Mouse (Mus musculus): Measurements from ENCODE around the gene Dnal1. TPM values are rescaled to one million over a fixed set of nuclear protein-coding genes. Genes with fewer than 3 reads are reported as not detected.
"Not testable (repeated sequence)": the region's sequence is repeated elsewhere in the genome, so short reads cannot be mapped to it uniquely, and the experiment has no call there.

Dnal1 gene
- polyA plus RNA-seq, 1 experiment: 0.44 TPM

DNA sequence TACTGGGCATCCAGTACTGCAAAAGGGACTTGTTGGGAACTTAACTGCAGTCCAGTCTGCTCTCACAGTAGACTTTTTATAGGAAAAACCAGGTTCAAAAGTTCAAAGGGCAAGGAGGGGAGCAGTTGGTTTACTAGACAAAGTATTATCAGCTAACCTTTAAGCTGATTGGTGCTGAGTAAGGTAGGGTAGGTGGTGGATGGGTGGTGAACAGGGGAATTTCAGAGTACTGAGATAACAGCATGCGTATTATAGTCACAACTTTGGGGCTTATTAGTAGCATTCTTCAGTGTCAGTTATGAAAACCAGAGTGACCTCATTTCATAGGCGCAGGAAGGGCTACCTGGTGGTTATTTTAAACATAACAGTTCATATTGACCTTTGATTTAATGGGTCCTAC is 14.6 kb upstream of the Dnal1 start:
- Histone ChIP-seq H3K36me3 (replicated peaks; ENCODE audit: low read length) (no peaks in the 10 kb centered on the region), H3K9me3 (peaks cover 18% of the 10 kb centered on the region), H3K4me3 (replicated peaks) (no peak overlapping the region), H3K4me1 (peaks cover 8% of the 10 kb centered on the region), H3K27me3 (replicated peaks) (peaks cover 14% of the 10 kb centered on the region)
- no peak for TF ChIP-seq GATA1 (IDR thresholded peaks at IDR 0.05; ENCODE audit: borderline replicate concordance, low read length)
- no peak for TF ChIP-seq FLI1 (IDR thresholded peaks at IDR 0.05; ENCODE audit: low read length)

DNA sequence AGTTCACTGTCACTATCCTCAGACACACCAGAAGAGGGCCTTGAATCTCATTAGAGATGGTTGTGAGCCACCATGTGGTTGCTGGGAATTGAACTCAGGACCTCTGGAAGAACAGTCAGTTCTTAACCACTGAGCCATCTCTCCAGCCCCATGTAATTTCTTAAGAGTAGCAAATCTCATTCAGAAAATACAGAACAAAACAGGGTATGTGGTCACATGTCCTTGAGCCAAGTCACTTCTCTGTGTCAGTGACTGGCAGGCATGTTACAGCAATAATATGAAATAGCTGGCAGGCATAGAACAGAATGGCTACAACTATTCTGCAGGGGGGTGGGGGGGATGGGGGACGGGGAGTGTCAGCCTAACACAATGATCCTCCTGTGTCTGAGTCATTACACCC is 14.1 kb upstream of the Dnal1 start:
- Histone ChIP-seq H3K9me3 (peaks cover 18% of the 10 kb centered on the region), H3K4me1 (peaks cover 8% of the 10 kb centered on the region), H3K27me3 (replicated peaks) (peaks cover 14% of the 10 kb centered on the region), H3K36me3 (replicated peaks; ENCODE audit: low read length) (no peaks in the 10 kb centered on the region), H3K4me3 (replicated peaks) (no peak overlapping the region)
- TF ChIP-seq FLI1 (IDR thresholded peaks at IDR 0.05; ENCODE audit: low read length): no peak
- TF ChIP-seq GATA1 (IDR thresholded peaks at IDR 0.05; ENCODE audit: borderline replicate concordance, low read length): no peak

DNA sequence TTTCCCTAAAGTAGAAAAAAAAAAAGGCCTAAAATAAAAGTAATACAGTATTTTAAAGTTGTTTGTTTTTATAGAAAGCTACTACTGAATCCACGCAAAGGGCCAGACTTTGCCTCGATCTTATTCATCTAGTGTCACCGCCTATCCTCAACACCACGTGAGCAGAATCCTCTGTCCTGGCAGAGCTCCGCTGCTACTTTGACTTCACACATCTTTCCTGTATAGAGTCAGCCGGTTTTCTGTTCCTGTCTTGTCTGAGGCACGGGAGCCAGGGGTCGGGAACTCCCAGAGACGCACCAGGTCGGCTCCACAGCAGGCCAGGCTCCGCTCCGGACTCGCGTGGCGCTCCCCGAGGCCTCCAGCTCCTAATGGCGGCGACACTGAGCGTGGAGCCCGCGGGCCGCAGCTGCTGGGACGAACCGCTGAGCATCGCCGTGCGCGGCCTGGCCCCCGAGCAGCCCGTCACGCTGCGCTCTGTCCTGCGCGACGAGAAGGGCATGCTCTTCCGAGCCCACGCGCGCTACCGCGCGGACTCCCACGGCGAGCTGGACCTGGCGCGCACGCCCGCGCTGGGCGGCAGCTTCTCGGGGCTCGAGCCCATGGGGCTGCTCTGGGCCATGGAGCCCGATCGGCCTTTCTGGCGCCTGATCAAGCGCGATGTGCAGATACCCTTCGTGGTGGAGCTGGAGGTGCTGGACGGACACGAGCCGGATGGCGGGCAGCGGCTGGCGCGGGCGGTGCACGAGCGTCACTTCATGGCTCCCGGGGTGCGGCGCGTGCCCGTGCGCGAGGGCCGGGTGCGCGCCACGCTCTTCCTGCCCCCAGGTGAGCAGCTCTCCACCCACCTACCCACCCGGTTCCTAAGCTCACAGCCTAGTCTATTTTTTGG is 13.3 kb upstream of the Dnal1 start, which contains the start of gene Acot6:
TSS of gene Acot6 (plus strand) at position 51 of the 889 bp plus-strand sequence.
- peaks cover 14% of the 10 kb centered on the region for H3K4me1 ChIP-seq
- H3K27me3 ChIP-seq (replicated peaks): peaks cover 14% of the 10 kb centered on the region
- not testable (repeated sequence) for H3K36me3 ChIP-seq (replicated peaks; ENCODE audit: low read length)
- H3K4me3 ChIP-seq (replicated peaks): peak within 1 kb of the TSS; percentile 89
- peaks cover 13% of the 10 kb centered on the region for H3K9me3 ChIP-seq

DNA sequence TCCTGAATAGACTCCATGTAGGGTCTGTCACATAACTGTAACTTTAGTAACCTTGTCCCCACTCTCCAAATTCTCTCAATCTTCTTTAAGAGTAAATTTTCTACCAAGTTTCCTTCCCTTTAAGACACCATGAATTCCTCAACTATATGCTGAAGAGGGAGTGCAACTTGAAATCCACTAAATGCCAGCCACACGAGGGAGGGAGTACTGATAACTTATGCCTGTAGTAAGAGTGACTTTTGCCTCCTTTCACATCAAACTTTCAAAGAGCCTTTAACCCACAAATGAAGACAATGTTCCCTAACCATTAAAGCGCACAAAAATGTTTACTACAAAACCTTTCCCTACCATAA is 12.7 kb upstream of the Dnal1 start:
- Histone ChIP-seq H3K4me1 (peaks cover 16% of the 10 kb centered on the region), H3K27me3 (replicated peaks) (peaks cover 14% of the 10 kb centered on the region), H3K36me3 (replicated peaks; ENCODE audit: low read length) (no peaks in the 10 kb centered on the region), H3K4me3 (replicated peaks) (peak overlapping the region; percentile 89), H3K9me3 (peaks cover 10% of the 10 kb centered on the region)
- TF ChIP-seq GATA1 (IDR thresholded peaks at IDR 0.05; ENCODE audit: borderline replicate concordance, low read length) (no peak), FLI1 (IDR thresholded peaks at IDR 0.05; ENCODE audit: low read length) (no peak)

DNA sequence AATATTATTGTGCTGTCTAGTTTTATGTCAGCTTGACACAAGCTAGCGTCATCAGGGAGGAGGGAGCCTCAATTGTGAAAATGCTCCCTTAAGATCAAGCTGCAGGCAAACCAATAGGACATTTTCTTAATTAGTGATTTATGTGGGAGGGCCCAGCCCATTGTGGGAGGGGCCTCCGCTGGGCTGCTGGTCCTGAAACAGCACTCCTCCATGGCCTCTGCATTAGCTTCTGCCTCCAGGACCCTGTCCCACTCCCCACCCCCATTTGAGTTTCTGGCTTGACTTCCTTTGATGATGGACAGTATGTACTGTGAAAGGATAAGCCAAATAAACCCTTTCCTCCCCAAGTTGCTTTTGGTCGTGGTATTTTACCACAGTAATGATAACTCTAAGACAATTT is 7.2 kb upstream of the Dnal1 start:
- Histone ChIP-seq H3K27me3 (replicated peaks) (peaks cover 1% of the 10 kb centered on the region), H3K4me3 (replicated peaks) (no peak overlapping the region), H3K4me1 (peaks cover 26% of the 10 kb centered on the region), H3K9me3 (peaks cover 15% of the 10 kb centered on the region), H3K36me3 (replicated peaks; ENCODE audit: low read length) (peaks cover 6% of the 10 kb centered on the region)
- no peak for TF ChIP-seq FLI1 (IDR thresholded peaks at IDR 0.05; ENCODE audit: low read length)
- TF ChIP-seq GATA1 (IDR thresholded peaks at IDR 0.05; ENCODE audit: borderline replicate concordance, low read length): no peak

DNA sequence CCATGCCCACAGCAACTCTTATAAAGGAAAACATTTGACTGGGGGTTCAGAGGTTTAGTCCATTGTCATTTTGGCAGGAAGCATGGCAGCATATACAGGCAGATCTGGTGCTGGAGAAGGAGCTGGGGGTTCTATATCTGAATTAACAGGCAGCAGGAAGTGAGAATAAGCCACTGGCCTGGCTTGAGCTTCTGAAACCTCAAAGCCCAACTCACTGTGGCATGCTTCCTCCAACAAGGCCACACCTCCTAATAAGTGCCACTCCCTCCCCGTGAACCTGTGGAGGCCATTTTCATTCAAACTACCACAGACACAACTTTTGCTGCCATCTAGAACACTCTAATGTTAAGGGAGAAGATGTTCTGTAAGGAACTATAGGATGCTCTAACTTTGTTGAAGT is 6.5 kb upstream of the Dnal1 start:
- H3K4me3 ChIP-seq (replicated peaks): no peak overlapping the region
- peaks cover 6% of the 10 kb centered on the region for H3K36me3 ChIP-seq (replicated peaks; ENCODE audit: low read length)
- no peaks in the 10 kb centered on the region for H3K27me3 ChIP-seq (replicated peaks)
- H3K4me1 ChIP-seq: peaks cover 26% of the 10 kb centered on the region
- TF ChIP-seq FLI1 (IDR thresholded peaks at IDR 0.05; ENCODE audit: low read length): no peak
- no peak for TF ChIP-seq GATA1 (IDR thresholded peaks at IDR 0.05; ENCODE audit: borderline replicate concordance, low read length)
- H3K9me3 ChIP-seq: peaks cover 15% of the 10 kb centered on the region

DNA sequence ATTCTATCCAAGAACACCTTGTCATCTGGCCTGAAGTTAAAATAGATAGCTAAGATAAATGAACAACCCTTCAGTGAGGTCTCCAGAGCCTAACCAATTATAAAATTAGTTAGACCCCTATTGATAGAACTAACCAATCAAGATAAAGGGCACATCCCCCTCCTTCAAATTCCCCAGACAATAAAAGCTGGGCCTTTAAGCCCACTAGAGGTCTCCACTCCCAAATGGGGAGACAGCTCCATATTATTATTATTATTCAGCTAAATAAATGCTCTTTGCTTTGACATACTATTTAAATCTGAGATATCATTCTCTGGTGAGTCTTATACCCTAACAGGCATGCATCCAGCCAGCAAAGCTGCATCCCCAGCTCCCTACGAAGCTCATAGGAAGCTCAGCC is 4.2 kb upstream of the Dnal1 start:
- Histone ChIP-seq H3K9me3 (peaks cover 8% of the 10 kb centered on the region), H3K36me3 (replicated peaks; ENCODE audit: low read length) (peaks cover 6% of the 10 kb centered on the region), H3K27me3 (replicated peaks) (no peaks in the 10 kb centered on the region), H3K4me3 (replicated peaks) (no peak overlapping the region), H3K4me1 (peaks cover 35% of the 10 kb centered on the region)
- TF ChIP-seq FLI1 (IDR thresholded peaks at IDR 0.05; ENCODE audit: low read length) (no peak), GATA1 (IDR thresholded peaks at IDR 0.05; ENCODE audit: borderline replicate concordance, low read length) (no peak)

DNA sequence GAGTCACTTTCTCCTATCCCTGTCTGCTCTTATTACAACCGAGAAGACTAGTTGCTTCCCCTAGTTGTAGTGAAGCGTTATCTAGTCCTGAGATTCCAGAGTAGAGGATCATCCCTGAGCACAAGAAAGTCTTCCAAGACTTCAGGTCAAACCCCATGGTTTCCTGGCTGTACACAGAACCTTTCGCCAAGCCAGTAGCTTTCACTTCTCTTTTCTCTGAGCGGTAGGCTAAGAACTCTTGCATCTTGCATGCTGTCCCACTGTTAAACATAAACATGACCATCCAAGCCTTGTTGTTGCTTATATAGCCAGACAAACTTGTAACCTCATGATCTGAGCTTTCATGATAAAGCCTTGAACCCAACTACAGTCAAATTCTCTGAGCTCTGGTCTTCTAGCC is 3.4 kb upstream of the Dnal1 start:
- H3K9me3 ChIP-seq: peaks cover 8% of the 10 kb centered on the region
- H3K4me3 ChIP-seq (replicated peaks): no peak overlapping the region
- peaks cover 6% of the 10 kb centered on the region for H3K36me3 ChIP-seq (replicated peaks; ENCODE audit: low read length)
- TF ChIP-seq FLI1 (IDR thresholded peaks at IDR 0.05; ENCODE audit: low read length) (no peak), GATA1 (IDR thresholded peaks at IDR 0.05; ENCODE audit: borderline replicate concordance, low read length) (no peak)
- H3K27me3 ChIP-seq (replicated peaks): no peaks in the 10 kb centered on the region
- peaks cover 34% of the 10 kb centered on the region for H3K4me1 ChIP-seq

DNA sequence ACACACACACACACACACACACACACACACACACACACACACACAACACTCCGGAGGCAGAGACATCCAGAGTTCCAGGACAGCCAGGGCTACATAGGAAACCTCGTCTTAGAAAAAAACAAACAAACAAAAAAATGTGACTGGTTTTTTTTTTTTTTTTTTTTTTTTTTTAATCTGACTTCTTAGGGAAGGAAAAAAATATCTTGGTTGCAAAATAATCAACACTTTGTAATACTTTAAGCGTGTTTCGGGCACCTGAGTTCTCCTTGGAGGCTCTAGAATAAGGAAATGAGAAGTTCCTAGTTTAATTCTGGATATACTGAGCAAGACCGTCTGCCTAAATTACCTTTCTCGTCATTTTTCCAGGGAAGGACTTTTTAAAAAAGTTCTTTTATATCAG is 490 bp upstream of the Dnal1 start:
- Histone ChIP-seq H3K27me3 (replicated peaks) (no peaks in the 10 kb centered on the region), H3K36me3 (replicated peaks; ENCODE audit: low read length) (no peaks in the 10 kb centered on the region), H3K4me3 (replicated peaks) (peak overlapping the region; percentile 92), H3K4me1 (peaks cover 15% of the 10 kb centered on the region), H3K9me3 (no peaks in the 10 kb centered on the region)
- TF ChIP-seq FLI1 (IDR thresholded peaks at IDR 0.05; ENCODE audit: low read length): no peak

DNA sequence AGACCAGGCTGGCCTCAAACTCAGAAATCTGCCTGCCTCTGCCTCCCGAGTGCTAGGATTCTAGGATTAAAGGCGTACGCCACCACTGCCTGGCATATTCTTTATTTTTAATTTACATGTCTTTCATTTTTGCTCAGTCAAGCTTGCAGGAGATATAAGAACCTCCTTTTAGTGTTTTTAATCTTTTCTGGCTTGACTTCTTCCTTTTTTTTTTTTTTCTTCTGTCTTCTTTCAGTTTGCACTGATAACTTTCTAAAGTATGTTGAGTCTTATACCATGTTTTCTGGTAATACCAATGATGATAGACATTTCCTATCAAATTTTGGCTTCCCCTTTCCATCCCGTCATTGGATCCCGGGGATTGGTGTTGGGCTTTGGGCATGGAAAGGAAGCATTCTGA is 5.4 kb downstream of the Dnal1 start:
- H3K36me3 ChIP-seq (replicated peaks; ENCODE audit: low read length): no peaks in the 10 kb centered on the region
- no peak for TF ChIP-seq FLI1 (IDR thresholded peaks at IDR 0.05; ENCODE audit: low read length)
- TF ChIP-seq GATA1 (IDR thresholded peaks at IDR 0.05; ENCODE audit: borderline replicate concordance, low read length): no peak
- peaks cover 7% of the 10 kb centered on the region for H3K4me1 ChIP-seq
- no peaks in the 10 kb centered on the region for H3K9me3 ChIP-seq
- H3K27me3 ChIP-seq (replicated peaks): no peaks in the 10 kb centered on the region
- H3K4me3 ChIP-seq (replicated peaks): no peak overlapping the region

All from megakaryocyte, embryonic 14.5 days (primary cell).